Mouse (Mus musculus): ENCODE data around the gene Ssxb10. TPM values are rescaled to one million over a fixed set of nuclear protein-coding genes. Genes with fewer than 3 reads are reported as not detected.

The Ssxb10 gene
- total RNA-seq (2012; rRNA removed) (not detected in 2 replicates), total RNA-seq (2014; rRNA removed) (not detected in 2 replicates), polyA plus RNA-seq (2012; ENCODE audit: insufficient read length, low read depth) (not detected in 2 replicates)

DNA sequence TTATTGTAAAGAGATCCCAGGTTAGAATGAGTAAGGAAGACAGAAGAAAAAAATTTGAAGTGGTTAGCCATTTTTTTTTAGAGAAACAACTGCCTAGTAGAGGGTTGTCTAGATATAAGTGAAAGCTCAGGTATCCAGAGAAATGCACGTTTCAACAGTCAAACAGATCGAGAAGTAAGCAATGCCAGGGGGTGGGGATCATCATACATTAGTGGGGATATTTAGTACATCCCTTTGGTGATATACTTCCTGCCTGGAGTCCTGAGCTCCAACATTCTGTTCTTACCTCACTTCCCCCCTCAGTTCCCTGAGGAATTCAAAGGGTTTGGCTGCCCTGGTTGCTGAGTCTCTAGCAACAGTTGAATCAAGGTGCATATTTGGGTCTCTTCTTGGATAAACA is at the start of gene Ssxb10:
Gene Ssxb10, plus strand, starts transcription at position 301 of the 400 bp plus-strand sequence.
- H3K4me3 ChIP-seq (replicated peaks in 1 of 3; ENCODE audit: low read depth in 2 of 3, low read length in 2 of 3, poor library complexity in 1 of 3) = no peak within 1 kb of the TSS
- no peak for TF ChIP-seq PAX5 (IDR thresholded peaks at IDR 0.05; ENCODE audit: low read length)
- no peak for TF ChIP-seq ZMIZ1 (IDR thresholded peaks at IDR 0.05; ENCODE audit: low read depth, low read length)
- TF ChIP-seq TBP (conservative IDR thresholded peaks at IDR 0.05; ENCODE audit: low read depth, low read length) = no peak
- no peak for TF ChIP-seq RAD21 (IDR thresholded peaks at IDR 0.05; ENCODE audit: low read depth, low read length)
- no peak for TF ChIP-seq MYC (IDR thresholded peaks at IDR 0.05; ENCODE audit: low read depth, low read length)
- no peak for TF ChIP-seq ZKSCAN1 (IDR thresholded peaks at IDR 0.05; ENCODE audit: borderline replicate concordance, low read depth, low read length)
- TF ChIP-seq IRF4 (IDR thresholded peaks at IDR 0.05; ENCODE audit: low read depth, low read length) = no peak
- no peak for TF ChIP-seq CTCF (conservative IDR thresholded peaks at IDR 0.05 in 1 of 2, IDR thresholded peaks at IDR 0.05 in 1 of 2; ENCODE audit: low read depth in 2 of 2, low read length in 2 of 2)
- TF ChIP-seq ELF1 (IDR thresholded peaks at IDR 0.05; ENCODE audit: low read depth, low read length) = no peak
- TF ChIP-seq HCFC1 (IDR thresholded peaks at IDR 0.05; ENCODE audit: low read depth, low read length) = no peak
- no peak for TF ChIP-seq KAT2A (IDR thresholded peaks at IDR 0.05; ENCODE audit: insufficient replicate concordance, low read length)
- TF ChIP-seq ZNF384 (IDR thresholded peaks at IDR 0.05; ENCODE audit: low read depth, low read length) = no peak
- no peak within 1 kb of the TSS for H3K4me2 ChIP-seq (ENCODE audit: insufficient read depth, low read depth, poor library complexity, severe bottlenecking)
- no peak within 1 kb of the TSS for H3K27ac ChIP-seq (ENCODE audit: insufficient read depth, low read depth)
- H3K4me1 ChIP-seq (ENCODE audit: control insufficient read depth in 1 of 2, insufficient read depth in 2 of 2) = no peaks in the 10 kb centered on the region
- in situ Hi-C loops (cut with MboI; ENCODE audit: low pct_ligation_motif_present, low pct_unique_long_range_greater_than_20kb, low sequenced_read_pairs) (no loop called here), dilution Hi-C loops (cut with MboI; ENCODE audit: extremely low pct_ligation_motif_present, extremely low pct_unique_long_range_greater_than_20kb, low sequenced_read_pairs) (no loop called here)
- H3K27me3 ChIP-seq (replicated peaks) = no peaks in the 10 kb centered on the region
- H3K79me2 ChIP-seq (replicated peaks; ENCODE audit: control insufficient read depth, extremely low read depth, insufficient read depth, poor library complexity, severe bottlenecking) = no peaks in the 10 kb centered on the region
- no peaks in the 10 kb centered on the region for H3K36me3 ChIP-seq (replicated peaks in 1 of 2; ENCODE audit: control insufficient read depth in 1 of 2, insufficient read depth in 1 of 2, low read length in 1 of 2)
- no peak within 1 kb of the TSS for H3K9ac ChIP-seq (ENCODE audit: insufficient read depth, low read depth)
- DNase-seq (ENCODE audit: extremely low read depth) = no peak
- no peaks in the 10 kb centered on the region for H3K9me3 ChIP-seq (replicated peaks; ENCODE audit: low read length)

DNA sequence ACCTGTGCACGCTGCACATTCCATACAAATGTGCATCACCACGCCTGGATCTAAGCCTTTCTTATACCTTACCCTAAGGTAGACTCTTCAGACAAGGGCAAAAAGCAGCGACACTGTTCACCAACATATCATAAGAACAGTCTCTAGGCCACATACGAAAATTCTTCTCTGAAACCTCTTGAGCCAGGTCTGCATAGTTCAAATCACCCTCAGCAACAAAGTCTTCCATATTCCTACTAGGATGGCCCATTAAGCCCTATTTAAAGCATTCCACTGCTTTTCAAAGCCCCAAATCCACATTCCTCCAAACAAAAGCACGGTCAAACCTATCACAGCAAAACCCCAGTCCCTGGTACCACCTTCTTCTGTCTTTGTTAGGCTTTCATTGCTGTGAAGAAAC is 38.6 kb upstream of the Ssxb10 start:
- dilution Hi-C loops (cut with MboI; ENCODE audit: extremely low pct_ligation_motif_present, extremely low pct_unique_long_range_greater_than_20kb, low sequenced_read_pairs) (no loop called here), in situ Hi-C loops (cut with MboI; ENCODE audit: low pct_ligation_motif_present, low pct_unique_long_range_greater_than_20kb, low sequenced_read_pairs) (no loop called here)
- no peak for DNase-seq (ENCODE audit: extremely low read depth)
- Histone ChIP-seq H3K9me3 (replicated peaks; ENCODE audit: low read length) (no peaks in the 10 kb centered on the region), H3K27me3 (replicated peaks) (no peaks in the 10 kb centered on the region), H3K4me3 (replicated peaks in 1 of 3; ENCODE audit: low read depth in 2 of 3, low read length in 2 of 3, poor library complexity in 1 of 3) (no peak overlapping the region), H3K4me1 (ENCODE audit: control insufficient read depth in 1 of 2, insufficient read depth in 2 of 2) (no peaks in the 10 kb centered on the region), H3K4me2 (ENCODE audit: insufficient read depth, low read depth, poor library complexity, severe bottlenecking) (no peak overlapping the region), H3K9ac (ENCODE audit: insufficient read depth, low read depth) (no peak overlapping the region), H3K27ac (ENCODE audit: insufficient read depth, low read depth) (no peak overlapping the region), H3K36me3 (replicated peaks in 1 of 2; ENCODE audit: control insufficient read depth in 1 of 2, insufficient read depth in 1 of 2, low read length in 1 of 2) (no peaks in the 10 kb centered on the region), H3K79me2 (replicated peaks; ENCODE audit: control insufficient read depth, extremely low read depth, insufficient read depth, poor library complexity, severe bottlenecking) (no peaks in the 10 kb centered on the region)
- TF ChIP-seq MXI1 (IDR thresholded peaks at IDR 0.05; ENCODE audit: low read depth, low read length) (no peak), ZKSCAN1 (IDR thresholded peaks at IDR 0.05; ENCODE audit: borderline replicate concordance, low read depth, low read length) (no peak), IRF4 (IDR thresholded peaks at IDR 0.05; ENCODE audit: low read depth, low read length) (no peak), NRF1 (IDR thresholded peaks at IDR 0.05; ENCODE audit: low read depth, low read length) (no peak), UBTF (IDR thresholded peaks at IDR 0.05; ENCODE audit: low read depth, low read length) (no peak), RCOR1 (conservative IDR thresholded peaks at IDR 0.05; ENCODE audit: low read depth, low read length) (no peak), TBP (conservative IDR thresholded peaks at IDR 0.05; ENCODE audit: low read depth, low read length) (no peak), MAFK (IDR thresholded peaks at IDR 0.05; ENCODE audit: insufficient replicate concordance, low read length) (no peak), PAX5 (IDR thresholded peaks at IDR 0.05; ENCODE audit: low read length) (no peak), CHD1 (IDR thresholded peaks at IDR 0.05; ENCODE audit: low read depth, low read length) (no peak), USF1 (IDR thresholded peaks at IDR 0.05; ENCODE audit: low read depth, low read length) (no peak), ZC3H11A (IDR thresholded peaks at IDR 0.05; ENCODE audit: low read depth, low read length) (no peak), EP300 (IDR thresholded peaks at IDR 0.05; ENCODE audit: low read length) (no peak), GABPA (IDR thresholded peaks at IDR 0.05; ENCODE audit: insufficient replicate concordance, low read depth, low read length) (no peak)

Measured in CH12.LX (cell line).